Mouse (Mus musculus) midbrain, embryonic 15.5 days (tissue): ENCODE data around the gene Catip. TPM values are rescaled to one million over a fixed set of nuclear protein-coding genes. Genes with fewer than 3 reads are reported as not detected.

ENCODE experiments used
- ATAC-seq: fragments of 200-750 bp; cut with Nextera tagmentation; replicated peaks from 2 replicates; pipeline ENCODE4 v1.8.0; 2017; ENCODE audit warnings: moderate TSS enrichment
- H3K27ac ChIP-seq: fragments of 300-500 bp; sonication (generic); 2 replicates; pipeline ENCODE4 v1.5.1; 2015; ENCODE audit warnings: mild to moderate bottlenecking, inconsistent platforms
- H3K27me3 ChIP-seq: fragments of 300-500 bp; sonication (generic); replicated peaks from 2 replicates; pipeline ENCODE4 v1.6.1; 2015; ENCODE audit warnings: inconsistent platforms
- H3K36me3 ChIP-seq: fragments of 300-500 bp; sonication (generic); replicated peaks from 2 replicates; pipeline ENCODE4 v1.6.1; 2015; ENCODE audit warnings: inconsistent platforms
- H3K4me1 ChIP-seq: fragments of 300-500 bp; sonication (generic); 2 replicates; pipeline ENCODE4 v1.6.1; 2015; ENCODE audit warnings: inconsistent platforms
- H3K4me2 ChIP-seq: fragments of 300-500 bp; sonication (generic); 2 replicates; pipeline ENCODE4 v1.6.1; 2015; ENCODE audit warnings: inconsistent platforms, mild to moderate bottlenecking, moderate library complexity
- H3K4me3 ChIP-seq: fragments of 300-500 bp; sonication (generic); 2 replicates; pipeline ENCODE4 v1.5.1; 2015; ENCODE audit warnings: mild to moderate bottlenecking, inconsistent platforms
- H3K9ac ChIP-seq: fragments of 300-500 bp; sonication (generic); 2 replicates; pipeline ENCODE4 v1.6.1; 2015; ENCODE audit warnings: mild to moderate bottlenecking, inconsistent platforms
- H3K9me3 ChIP-seq: fragments of 300-500 bp; sonication (generic); 2 replicates; pipeline ENCODE4 v1.6.1; 2016; ENCODE audit warnings: inconsistent platforms
- WGBS: fragments of 180-500 bp; shearing (Covaris S2); methylation state at CpG from one replicate; pipeline ENCODE4 v1.1.7; 2015; ENCODE audit warnings: mixed read lengths; 5-methylcytosine and 5-hydroxymethylcytosine counted together
- polyA plus RNA-seq: library from polyadenylated mRNA; unstranded; fragments of >200 nt; fragmentation: Nextera tagmentation; extraction: Ambion mirVana; gene quantifications from 2 replicates; pipeline ENCODE4 v1.2.1, GENCODE M21; 2015

Gene Catip
- polyA plus RNA-seq, 1 experiment from 2014 or later: 1.9 TPM

DNA sequence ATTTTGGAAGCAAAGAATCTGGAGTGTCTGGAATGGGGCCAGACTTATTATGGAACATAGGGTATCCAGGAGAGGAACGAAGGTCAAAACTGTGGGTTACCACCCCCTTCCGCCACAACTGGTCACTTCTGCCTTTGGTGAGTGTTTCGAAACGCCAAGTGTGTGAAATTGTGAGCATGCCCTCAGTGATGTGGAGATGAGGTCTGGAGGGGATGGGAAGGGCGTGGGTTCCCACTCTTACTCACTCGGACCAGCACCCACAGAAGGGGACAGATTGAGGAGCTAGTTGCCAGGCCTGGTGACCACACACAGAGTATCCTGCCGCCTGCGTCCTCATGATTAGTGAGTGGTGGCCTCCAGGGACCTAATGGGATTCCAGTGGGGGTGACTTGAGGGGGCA, 13.1 kb downstream of the Catip start, which contains the start of gene Slc11a1:
Gene Slc11a1 (plus strand): TSS at position 216 of the 400 bp plus-strand sequence.
- no peak within 1 kb of the TSS for H3K27ac ChIP-seq
- no peaks in the 10 kb centered on the region for H3K36me3 ChIP-seq
- no peaks in the 10 kb centered on the region for H3K4me1 ChIP-seq
- ATAC-seq: no peak
- no peaks in the 10 kb centered on the region for H3K9me3 ChIP-seq
- no peak within 1 kb of the TSS for H3K4me3 ChIP-seq
- H3K27me3 ChIP-seq: no peaks in the 10 kb centered on the region
- 76% methylated on average over 8 of the region's 8 CpGs for WGBS
- H3K4me2 ChIP-seq: no peak within 1 kb of the TSS
- H3K9ac ChIP-seq: no peak within 1 kb of the TSS

DNA sequence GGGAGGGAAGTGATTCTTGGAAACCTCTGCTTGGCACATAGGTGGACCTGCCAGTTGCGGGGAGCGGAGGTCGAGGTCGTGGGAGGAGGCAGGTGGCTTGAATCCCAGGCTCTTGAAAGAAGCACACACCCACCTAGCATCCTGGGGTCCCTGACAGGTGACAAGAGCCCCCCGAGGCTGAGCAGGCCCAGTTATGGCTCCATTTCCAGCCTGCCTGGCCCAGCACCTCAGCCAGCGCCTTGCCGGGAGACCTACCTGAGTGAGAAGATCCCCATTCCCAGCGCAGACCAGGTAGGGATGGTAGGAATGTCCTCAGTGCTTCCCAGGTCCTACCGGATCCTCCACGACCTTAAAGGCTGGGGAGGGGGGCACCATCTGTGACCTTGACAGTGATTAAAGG, 13.7 kb downstream of the Catip start:
- ATAC-seq: no peak
- H3K27ac ChIP-seq: no peak overlapping the region
- H3K36me3 ChIP-seq: no peaks in the 10 kb centered on the region
- H3K4me3 ChIP-seq: no peak overlapping the region
- no peak overlapping the region for H3K9ac ChIP-seq
- WGBS: 79% methylated on average over 10 of the region's 10 CpGs
- H3K9me3 ChIP-seq: no peaks in the 10 kb centered on the region
- no peaks in the 10 kb centered on the region for H3K4me1 ChIP-seq
- no peak overlapping the region for H3K4me2 ChIP-seq
- H3K27me3 ChIP-seq: no peaks in the 10 kb centered on the region

DNA sequence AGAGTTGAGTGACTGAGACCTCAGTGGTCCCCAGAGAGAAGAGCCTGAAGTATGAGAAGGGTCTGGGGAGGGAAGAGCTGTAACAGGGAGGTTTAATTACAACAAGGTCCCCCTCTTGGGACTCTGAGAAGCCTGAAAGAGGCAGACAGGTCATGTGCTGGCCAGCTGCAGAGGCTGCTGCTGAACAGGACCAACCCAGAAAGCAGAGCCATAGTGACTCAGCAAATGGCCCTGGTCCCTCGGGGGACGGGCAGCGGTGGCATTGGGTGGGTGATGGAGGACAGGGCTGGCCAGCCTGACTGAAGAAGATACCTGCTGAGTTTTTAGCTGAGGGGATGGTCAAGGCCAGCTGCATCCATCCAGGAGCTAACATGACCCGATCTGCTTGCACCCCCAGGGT, 14.5 kb downstream of the Catip start:
- no peak overlapping the region for H3K4me3 ChIP-seq
- H3K9me3 ChIP-seq: no peaks in the 10 kb centered on the region
- H3K27me3 ChIP-seq: no peaks in the 10 kb centered on the region
- H3K4me2 ChIP-seq: no peak overlapping the region
- 81% methylated on average over 4 of the region's 4 CpGs for WGBS
- H3K27ac ChIP-seq: no peak overlapping the region
- ATAC-seq: no peak
- no peaks in the 10 kb centered on the region for H3K4me1 ChIP-seq
- no peak overlapping the region for H3K9ac ChIP-seq
- H3K36me3 ChIP-seq: no peaks in the 10 kb centered on the region

DNA sequence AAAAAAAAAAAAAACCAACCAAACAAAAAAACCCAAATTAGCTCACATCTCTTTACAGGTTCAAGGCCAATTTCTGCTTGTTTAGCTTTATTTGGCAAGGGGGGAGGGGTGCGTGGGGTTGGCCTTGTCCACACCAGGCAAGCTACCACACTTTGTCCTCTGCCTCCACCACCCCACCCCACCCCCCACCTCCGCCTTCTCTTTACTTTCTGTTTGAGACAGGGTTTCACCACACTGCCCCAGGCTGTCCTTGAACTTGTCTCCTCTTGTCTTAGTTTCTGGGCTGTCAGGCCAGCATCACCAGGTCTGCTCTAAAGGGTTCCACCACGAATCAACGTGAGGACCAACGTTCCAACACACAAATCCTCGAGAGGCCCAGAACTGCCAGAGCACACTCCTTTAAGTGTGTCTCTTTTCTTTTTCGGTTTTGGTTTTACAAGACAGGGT, 17.2 kb downstream of the Catip start:
- no peaks in the 10 kb centered on the region for H3K9me3 ChIP-seq

DNA sequence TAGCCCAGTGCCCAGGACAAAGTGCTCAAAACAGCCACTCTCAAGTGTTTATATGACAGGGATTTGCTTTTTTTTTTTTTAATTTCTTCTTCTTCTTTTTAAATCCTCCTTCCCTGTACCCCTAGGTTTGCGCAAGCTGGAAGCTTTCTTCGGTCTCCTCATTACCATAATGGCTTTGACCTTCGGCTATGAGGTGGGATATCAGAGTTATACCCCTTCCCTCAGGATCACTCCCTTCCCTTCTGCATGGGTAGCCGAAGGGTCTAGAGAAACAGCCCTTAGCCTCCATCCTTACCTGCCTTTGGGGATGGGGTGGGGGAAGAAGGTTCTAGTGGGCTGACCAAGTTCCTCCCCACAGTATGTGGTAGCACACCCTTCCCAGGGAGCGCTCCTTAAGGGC, 18.6 kb downstream of the Catip start:
- no peak for ATAC-seq
- Histone ChIP-seq H3K27me3 (no peaks in the 10 kb centered on the region), H3K9ac (no peak overlapping the region), H3K27ac (no peak overlapping the region), H3K9me3 (no peaks in the 10 kb centered on the region), H3K36me3 (no peaks in the 10 kb centered on the region), H3K4me3 (no peak overlapping the region), H3K4me2 (no peak overlapping the region), H3K4me1 (no peaks in the 10 kb centered on the region)
- 86% methylated on average over 5 of the region's 5 CpGs for WGBS

More for the DNA sequence above, 17.2 kb downstream of the Catip start:
- Histone ChIP-seq H3K27me3 (no peaks in the 10 kb centered on the region), H3K4me3 (no peak overlapping the region), H3K27ac (no peak overlapping the region), H3K36me3 (no peaks in the 10 kb centered on the region), H3K9ac (no peak overlapping the region), H3K4me2 (no peak overlapping the region), H3K4me1 (no peaks in the 10 kb centered on the region)
- ATAC-seq: no peak
- 88% methylated on average over 7 of the region's 7 CpGs for WGBS

DNA sequence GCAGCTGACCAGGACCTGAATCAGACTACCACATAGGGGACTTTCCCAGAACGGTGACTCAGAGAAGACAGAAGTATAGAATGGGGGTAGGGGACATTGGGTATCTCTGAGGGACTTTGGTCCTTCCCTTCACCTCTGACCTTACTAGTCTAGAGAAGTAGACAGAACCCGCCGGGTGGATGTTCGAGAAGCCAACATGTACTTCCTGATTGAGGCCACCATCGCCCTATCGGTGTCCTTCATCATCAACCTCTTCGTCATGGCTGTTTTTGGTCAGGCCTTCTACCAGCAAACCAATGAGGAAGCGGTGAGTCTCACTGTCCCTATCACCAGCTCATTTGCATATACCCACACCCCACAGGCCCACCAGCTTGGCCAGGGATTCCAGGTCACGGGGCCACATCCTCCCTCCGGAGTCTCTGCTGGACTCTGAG, 19.7 kb downstream of the Catip start:
- WGBS: 89% methylated on average over 10 of the region's 10 CpGs
- no peak overlapping the region for H3K4me3 ChIP-seq
- ATAC-seq: no peak
- H3K27me3 ChIP-seq: no peaks in the 10 kb centered on the region
- no peaks in the 10 kb centered on the region for H3K9me3 ChIP-seq
- H3K36me3 ChIP-seq: no peaks in the 10 kb centered on the region
- H3K9ac ChIP-seq: no peak overlapping the region
- no peak overlapping the region for H3K4me2 ChIP-seq
- H3K27ac ChIP-seq: no peak overlapping the region
- peaks cover 3% of the 10 kb centered on the region for H3K4me1 ChIP-seq

DNA sequence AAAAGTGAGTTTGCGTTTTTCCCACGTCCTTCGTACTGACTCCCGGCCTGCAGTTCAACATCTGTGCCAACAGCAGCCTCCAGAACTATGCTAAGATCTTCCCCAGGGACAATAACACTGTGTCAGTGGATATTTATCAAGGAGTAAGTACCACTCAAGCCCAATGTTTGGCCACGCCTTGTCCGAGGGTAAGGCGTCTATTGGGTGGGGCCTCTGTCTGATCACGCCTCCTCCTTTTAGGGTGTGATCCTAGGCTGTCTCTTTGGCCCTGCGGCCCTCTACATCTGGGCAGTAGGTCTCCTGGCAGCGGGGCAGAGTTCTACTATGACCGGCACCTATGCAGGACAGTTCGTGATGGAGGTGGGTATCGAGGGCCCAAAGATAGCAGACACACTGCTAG, 21.5 kb downstream of the Catip start:
- ATAC-seq: no peak
- Histone ChIP-seq H3K4me1 (peaks cover 7% of the 10 kb centered on the region), H3K27ac (no peak overlapping the region), H3K4me2 (no peak overlapping the region), H3K4me3 (no peak overlapping the region), H3K9me3 (no peaks in the 10 kb centered on the region), H3K9ac (no peak overlapping the region), H3K36me3 (no peaks in the 10 kb centered on the region), H3K27me3 (peaks cover under 1% of the 10 kb centered on the region; the same call in 1 of the 2 replicates)
- WGBS: 91% methylated on average over 13 of the region's 13 CpGs

DNA sequence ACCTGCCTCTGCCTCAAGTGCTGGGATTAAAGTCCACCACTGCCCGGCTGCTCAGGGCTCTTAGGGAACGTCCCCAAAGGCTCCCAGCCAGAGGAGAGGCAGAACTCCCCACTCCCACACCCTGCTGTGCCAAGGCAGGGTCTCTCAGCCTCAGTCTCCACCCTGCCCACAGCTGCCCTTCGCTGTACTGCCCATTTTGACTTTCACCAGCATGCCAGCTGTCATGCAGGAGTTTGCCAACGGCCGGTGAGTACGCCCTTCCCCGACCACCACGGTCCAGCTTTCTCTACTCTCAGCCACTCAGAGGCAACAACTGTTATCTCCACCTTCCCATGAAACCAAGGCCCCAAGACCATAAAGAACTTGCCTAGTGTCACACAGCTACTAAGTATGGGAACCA, 22.6 kb downstream of the Catip start:
- no peak overlapping the region for H3K4me2 ChIP-seq
- no peak overlapping the region for H3K27ac ChIP-seq
- H3K36me3 ChIP-seq: no peaks in the 10 kb centered on the region
- H3K27me3 ChIP-seq: peaks cover 8% of the 10 kb centered on the region; the same call in 1 of the 2 replicates
- H3K9me3 ChIP-seq: no peaks in the 10 kb centered on the region
- H3K9ac ChIP-seq: no peak overlapping the region
- H3K4me1 ChIP-seq: peaks cover 7% of the 10 kb centered on the region
- H3K4me3 ChIP-seq: no peak overlapping the region
- 81% methylated on average over 8 of the region's 8 CpGs for WGBS
- no peak for ATAC-seq

DNA sequence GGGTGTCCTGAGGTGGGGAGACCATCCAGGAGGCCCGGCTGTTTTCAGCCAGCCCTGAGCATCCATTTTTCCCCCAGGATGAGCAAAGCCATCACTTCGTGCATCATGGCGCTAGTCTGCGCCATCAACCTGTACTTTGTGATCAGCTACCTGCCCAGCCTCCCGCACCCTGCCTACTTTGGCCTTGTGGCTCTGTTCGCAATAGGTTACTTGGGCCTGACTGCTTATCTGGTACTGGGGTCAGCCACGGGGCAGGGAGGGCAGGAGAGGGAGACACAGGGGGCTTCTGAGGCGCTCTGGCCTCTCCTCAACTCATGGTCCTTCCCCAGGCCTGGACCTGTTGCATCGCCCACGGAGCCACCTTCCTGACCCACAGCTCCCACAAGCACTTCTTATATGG, 23.2 kb downstream of the Catip start:
- Histone ChIP-seq H3K4me3 (no peak overlapping the region), H3K27me3 (peaks cover 11% of the 10 kb centered on the region), H3K36me3 (no peaks in the 10 kb centered on the region), H3K9me3 (no peaks in the 10 kb centered on the region), H3K9ac (no peak overlapping the region), H3K4me1 (peaks cover 9% of the 10 kb centered on the region), H3K4me2 (no peak overlapping the region), H3K27ac (no peak overlapping the region)
- 90% methylated on average over 10 of the region's 10 CpGs for WGBS
- ATAC-seq: no peak

DNA sequence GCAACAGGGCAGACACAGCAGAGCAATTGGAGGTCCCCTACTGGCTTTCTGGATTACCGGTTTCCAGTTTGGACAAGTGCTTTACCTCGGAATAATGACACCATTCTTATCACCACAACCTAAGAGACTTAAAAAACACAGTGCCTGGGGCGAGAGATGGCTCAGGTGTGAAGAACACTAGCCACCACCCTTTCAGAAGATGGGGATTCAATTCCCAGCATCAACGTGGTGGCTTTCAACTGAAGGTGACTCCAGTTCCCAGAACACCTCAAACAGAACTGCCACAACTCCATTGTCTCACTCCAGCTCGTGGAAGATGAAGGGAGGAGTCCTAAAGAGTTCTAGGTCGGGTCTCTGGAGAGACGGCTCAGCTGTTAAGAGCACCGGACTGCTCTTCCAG, 23.6 kb downstream of the Catip start:
- no peak for ATAC-seq
- no peak overlapping the region for H3K4me2 ChIP-seq
- peaks cover 11% of the 10 kb centered on the region for H3K27me3 ChIP-seq
- no peak overlapping the region for H3K4me3 ChIP-seq
- H3K36me3 ChIP-seq: no peaks in the 10 kb centered on the region
- 87% methylated on average over 8 of the region's 8 CpGs for WGBS
- H3K27ac ChIP-seq: no peak overlapping the region
- H3K4me1 ChIP-seq: peaks cover 12% of the 10 kb centered on the region
- H3K9me3 ChIP-seq: no peaks in the 10 kb centered on the region
- H3K9ac ChIP-seq: no peak overlapping the region

DNA sequence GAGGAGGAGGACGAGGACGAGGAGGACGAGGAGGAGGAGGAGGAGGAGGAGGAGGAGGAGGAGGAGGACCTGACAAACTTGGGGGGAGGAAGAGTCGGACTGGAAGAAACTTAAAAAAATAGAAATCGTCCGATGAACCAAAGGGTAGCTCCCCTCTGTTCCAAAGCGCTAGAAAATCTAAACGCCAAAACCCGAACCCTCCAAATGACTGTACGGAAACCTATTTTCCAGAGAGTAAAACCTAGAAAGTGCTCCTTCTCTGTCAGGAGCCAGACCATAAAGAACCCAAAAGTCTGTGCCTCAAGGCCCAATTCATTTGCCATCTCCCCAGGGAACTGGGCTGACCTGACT, 24.4 kb downstream of the Catip start:
- ATAC-seq: no peak; the same call in 1 of the 2 replicates
- peak overlapping the region; percentile 62 for H3K4me2 ChIP-seq
- WGBS: 53% methylated on average over 7 of the region's 10 CpGs
- peak overlapping the region; percentile 52 for H3K9ac ChIP-seq
- H3K4me3 ChIP-seq: peak overlapping the region; percentile 71
- no peaks in the 10 kb centered on the region for H3K9me3 ChIP-seq
- H3K27ac ChIP-seq: peak overlapping the region; percentile 93
- peaks cover 14% of the 10 kb centered on the region for H3K27me3 ChIP-seq
- H3K4me1 ChIP-seq: peaks cover 16% of the 10 kb centered on the region
- no peaks in the 10 kb centered on the region for H3K36me3 ChIP-seq

DNA sequence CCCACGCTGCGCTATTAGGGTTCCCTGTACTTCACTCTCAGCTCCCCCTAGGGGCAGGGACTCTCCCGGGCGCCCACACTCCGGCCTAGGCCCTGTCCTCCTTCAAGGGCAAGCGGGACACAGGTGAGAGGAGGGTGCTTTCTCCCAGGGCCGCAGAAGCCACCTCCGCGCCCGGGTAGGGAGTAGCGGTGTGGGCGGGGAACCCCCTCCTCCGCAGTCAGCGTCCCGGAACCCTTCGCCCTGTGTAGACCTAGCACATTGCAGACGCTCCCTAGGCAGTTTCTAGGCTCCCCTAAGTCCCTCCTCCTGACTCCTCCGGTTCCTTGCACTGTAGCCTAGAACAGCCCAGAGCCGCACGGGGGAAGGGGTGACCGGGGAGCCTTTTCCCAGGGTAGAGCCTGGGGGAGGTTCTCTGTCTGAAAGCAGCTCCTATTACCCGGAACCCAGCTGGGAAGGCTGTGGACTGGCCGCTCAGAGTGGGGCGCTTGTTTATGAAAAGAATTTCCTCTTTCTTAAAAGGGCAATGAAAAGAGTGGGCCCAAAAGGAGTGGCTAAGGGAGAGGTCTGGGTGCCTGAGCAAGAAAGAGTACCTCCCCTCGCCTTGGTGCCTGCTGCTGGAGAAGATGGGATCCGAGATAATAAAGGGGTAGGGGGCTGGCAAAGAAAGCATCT, 24.9 kb downstream of the Catip start:
- H3K4me3 ChIP-seq: peak overlapping the region; percentile 71
- 0% methylated on average over 26 of the region's 26 CpGs for WGBS
- H3K27me3 ChIP-seq: peaks cover 14% of the 10 kb centered on the region
- H3K9me3 ChIP-seq: no peaks in the 10 kb centered on the region
- H3K36me3 ChIP-seq: no peaks in the 10 kb centered on the region
- peaks cover 16% of the 10 kb centered on the region for H3K4me1 ChIP-seq
- peak overlapping the region; percentile 62 for H3K4me2 ChIP-seq
- peak; percentile 91 for ATAC-seq
- peak overlapping the region; percentile 52 for H3K9ac ChIP-seq
- H3K27ac ChIP-seq: peak overlapping the region; percentile 93

DNA sequence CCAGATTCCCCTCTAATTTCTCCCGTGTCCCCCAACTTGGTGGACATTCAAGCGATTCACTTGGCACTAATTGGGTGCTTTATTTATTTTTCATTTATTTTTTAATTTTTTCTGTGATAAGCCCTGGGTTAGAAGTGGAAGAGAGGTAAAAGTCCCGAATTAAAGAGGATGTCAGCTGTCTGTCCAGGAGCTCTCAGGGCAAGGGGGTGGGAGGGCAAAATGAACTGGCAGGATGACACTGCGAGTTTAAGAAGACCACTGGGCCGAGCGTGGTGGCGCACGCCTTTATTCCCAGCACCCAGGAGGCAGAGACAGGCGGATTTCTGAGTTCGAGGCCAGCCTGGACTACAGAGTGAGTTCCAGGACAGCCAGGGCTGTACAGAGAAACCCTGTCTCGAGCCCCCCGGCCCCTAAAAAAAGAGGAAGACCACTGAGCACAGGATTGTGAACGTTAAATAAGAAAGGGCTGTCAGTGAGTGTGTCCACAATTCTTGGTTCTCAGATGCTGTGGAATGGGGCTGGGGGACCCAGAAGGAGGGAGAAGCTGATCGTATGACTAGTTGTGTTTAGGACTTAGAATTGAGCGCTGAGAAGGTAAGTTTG, 25.6 kb downstream of the Catip start:
- no peaks in the 10 kb centered on the region for H3K36me3 ChIP-seq
- peaks cover 21% of the 10 kb centered on the region for H3K4me1 ChIP-seq
- ATAC-seq: no peak
- peak overlapping the region; percentile 71 for H3K4me3 ChIP-seq
- H3K9me3 ChIP-seq: no peaks in the 10 kb centered on the region
- 48% methylated on average over 15 of the region's 15 CpGs for WGBS
- H3K27ac ChIP-seq: peak overlapping the region; percentile 93
- H3K4me2 ChIP-seq: peak overlapping the region; percentile 62
- H3K9ac ChIP-seq: peak overlapping the region; percentile 52
- peaks cover 14% of the 10 kb centered on the region for H3K27me3 ChIP-seq
